Mouse (Mus musculus) left cerebral cortex, adult 8-10 months (tissue): ENCODE data around the gene Fam241b. TPM values are rescaled to one million over a fixed set of nuclear protein-coding genes. Genes with fewer than 3 reads are reported as not detected.

ENCODE experiments used
- DNase-seq, 2 experiments: peaks; one replicate each; pipeline ENCODE4 v3.0.0; 2022; ENCODE audit warnings: low spot score in 2 of 2
- total RNA-seq, 4 experiments: library from RNA; stranded (reverse); gene quantifications; 2 replicates each; pipeline ENCODE4 v1.2.4; 2022

Fam241b gene
- 10 to 100 TPM; 47.0 to 57.8 (median 52.5) TPM for total RNA-seq

GRCm38 (mm10) chr10:62143820-62144219 lies at the start of gene Fam241b:
Gene Fam241b, minus strand, starts transcription at chr10:62143920.
- no peak for DNase-seq

- DNase-seq: peak; percentile 19 to 76
Observed at GRCm38 (mm10) chr10:62192701-62193157, 49.0 kb upstream of the Fam241b start.

GRCm38 (mm10) chr10:62190821-62191220 lies 47.1 kb upstream of the Fam241b start:
- no peak for DNase-seq

- no peak for DNase-seq
Observed at GRCm38 (mm10) chr10:62189910-62190309, 46.2 kb upstream of the Fam241b start.

GRCm38 (mm10) chr10:62189303-62189702 lies 45.6 kb upstream of the Fam241b start:
- no peak for DNase-seq

GRCm38 (mm10) chr10:62186882-62187281 lies 43.2 kb upstream of the Fam241b start:
- DNase-seq: peak in 1 of 2 experiments; percentile 89

- peak; percentile 84 to 94 for DNase-seq
Observed at GRCm38 (mm10) chr10:62183053-62183452, 39.3 kb upstream of the Fam241b start.

GRCm38 (mm10) chr10:62182471-62183014 lies 38.8 kb upstream of the Fam241b start:
- DNase-seq: no peak

- no peak for DNase-seq
Observed at GRCm38 (mm10) chr10:62181701-62182100, 38.0 kb upstream of the Fam241b start.

GRCm38 (mm10) chr10:62179944-62180343 lies 36.2 kb upstream of the Fam241b start:
- no peak for DNase-seq

GRCm38 (mm10) chr10:62174533-62175313 lies 31.0 kb upstream of the Fam241b start:
- no peak for DNase-seq

GRCm38 (mm10) chr10:62173941-62174448 lies 30.3 kb upstream of the Fam241b start:
- DNase-seq: no peak

- DNase-seq: no peak
Observed at GRCm38 (mm10) chr10:62172841-62173553, 29.3 kb upstream of the Fam241b start.

- DNase-seq: no peak
Observed at GRCm38 (mm10) chr10:62162410-62162809, 18.7 kb upstream of the Fam241b start.

GRCm38 (mm10) chr10:62149929-62150328 lies 6.2 kb upstream of the Fam241b start:
- no peak for DNase-seq

- no peak for DNase-seq
Observed at GRCm38 (mm10) chr10:62147466-62148248, 3.9 kb upstream of the Fam241b start.

- DNase-seq: no peak
Observed at GRCm38 (mm10) chr10:62145957-62146356, 2.2 kb upstream of the Fam241b start.

- no peak for DNase-seq
Observed at GRCm38 (mm10) chr10:62138040-62138439, 5.7 kb downstream of the Fam241b start.

- DNase-seq: no peak
Observed at GRCm38 (mm10) chr10:62137150-62137549, 6.6 kb downstream of the Fam241b start.

- DNase-seq: no peak
Observed at GRCm38 (mm10) chr10:62135696-62136470, 7.8 kb downstream of the Fam241b start.
